Mouse (Mus musculus): ENCODE results near the gene Bsx.

GRCm38 (mm10) chr9:40885669-40886068, 11.7 kb downstream of the Bsx start:
- TF ChIP-seq CTCF (conservative IDR thresholded peaks at IDR 0.05; ENCODE audit: insufficient read depth, insufficient read length, low read depth, low read length) = no peak
- TF ChIP-seq POLR2A (IDR thresholded peaks at IDR 0.05; ENCODE audit: low read depth, low read length) = no peak
